In the genomic region with DNA sequence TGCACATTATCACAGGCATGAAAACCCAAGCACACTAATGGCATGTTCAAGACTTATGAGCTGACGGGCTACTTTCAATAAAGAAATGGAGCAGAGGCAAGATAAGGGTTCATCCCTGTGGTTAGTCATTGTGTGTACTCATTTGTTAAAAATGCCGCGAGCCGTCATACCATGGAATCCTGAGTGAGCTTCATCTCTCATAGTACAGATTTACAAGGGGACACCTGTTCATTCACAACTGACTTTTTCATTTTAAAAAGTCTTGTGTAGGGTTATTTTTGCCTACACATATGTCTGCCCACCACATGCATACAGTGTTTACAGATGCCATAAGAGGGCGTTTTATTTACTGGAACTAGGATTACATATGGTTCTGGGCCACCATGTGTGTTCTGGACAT, we compare ENCODE assay signal across 28 mouse cellular contexts.
"Had no signal": no experiment of that assay in that cellular context is flagged by ENCODE, and none has a peak within 500 bp of the region (broad histone marks: within the 10 kb centered on the region; RNA-seq: fewer than 3 reads in every experiment).

No protein-coding gene starts in this region.

- DNase-seq: left cerebral cortex, postnatal 4 days; liver; liver, embryonic 13.5 days; liver, postnatal 0 days; lung, adult 18-20 months; lung, adult 2 months; lung, embryonic 14.5 days; lung, postnatal 10 days; lung, postnatal 14 days; lung, postnatal 36 days; lung, postnatal 4 days; midbrain, embryonic 14.5 days had no signal

- H3K4me3 ChIP-seq: limb, embryonic 10.5 days; limb, embryonic 12.5 days; limb, embryonic 13.5 days; limb, embryonic 15.5 days; liver, embryonic 12.5 days; liver, embryonic 13.5 days; liver, embryonic 15.5 days; lung, embryonic 15.5 days; megakaryocyte, embryonic 14.5 days; midbrain, embryonic 10.5 days; midbrain, embryonic 12.5 days; midbrain, embryonic 13.5 days; midbrain, embryonic 15.5 days; myocyte; neural tube, embryonic 12.5 days had no signal

- H3K27me3 ChIP-seq: limb, embryonic 15.5 days; liver, embryonic 12.5 days; liver, embryonic 13.5 days; liver, embryonic 15.5 days; lung, embryonic 15.5 days; megakaryocyte, embryonic 14.5 days; midbrain, embryonic 12.5 days; midbrain, embryonic 15.5 days; neural tube, embryonic 12.5 days had no signal

- H3K9ac ChIP-seq: limb, embryonic 12.5 days; limb, embryonic 13.5 days; limb, embryonic 15.5 days; liver, embryonic 12.5 days; liver, embryonic 13.5 days; liver, embryonic 14.5 days; liver, embryonic 15.5 days; liver, postnatal 0 days; lung, embryonic 14.5 days; lung, embryonic 15.5 days; midbrain, embryonic 12.5 days; midbrain, embryonic 13.5 days; midbrain, embryonic 15.5 days; neural tube, embryonic 12.5 days had no signal

- H3K4me1 ChIP-seq: limb, embryonic 10.5 days; limb, embryonic 12.5 days; limb, embryonic 13.5 days; limb, embryonic 15.5 days; liver, embryonic 12.5 days; liver, embryonic 13.5 days; liver, embryonic 15.5 days; lung, embryonic 15.5 days; midbrain, embryonic 12.5 days; midbrain, embryonic 13.5 days; midbrain, embryonic 15.5 days; neural tube, embryonic 12.5 days had no signal

- H3K27ac ChIP-seq: limb, embryonic 10.5 days; limb, embryonic 12.5 days; limb, embryonic 13.5 days; limb, embryonic 15.5 days; liver, embryonic 12.5 days; liver, embryonic 13.5 days; liver, embryonic 14.5 days; liver, embryonic 15.5 days; lung, embryonic 15.5 days; macrophage; midbrain, embryonic 10.5 days; midbrain, embryonic 12.5 days; midbrain, embryonic 13.5 days; midbrain, embryonic 15.5 days; neural tube, embryonic 12.5 days had no signal

- H3K36me3 ChIP-seq: limb, embryonic 10.5 days; limb, embryonic 12.5 days; limb, embryonic 13.5 days; limb, embryonic 15.5 days; liver, embryonic 12.5 days; liver, embryonic 13.5 days; liver, embryonic 15.5 days; lung, embryonic 15.5 days; midbrain, embryonic 10.5 days; midbrain, embryonic 12.5 days; midbrain, embryonic 13.5 days; midbrain, embryonic 15.5 days; neural tube, embryonic 12.5 days had no signal
